Mouse (Mus musculus) regulatory T cell (primary cell): Measurements from ENCODE around the gene Tm4sf1.

Experiments
- in situ Hi-C: fragments of 300-600 bp; cut with MboI, MseI; formaldehyde crosslinking; loops from one replicate; pipeline ENCODE4 v1.15.1; 2025; ENCODE audit warnings: high pct_unique_total_duplicates

Tm4sf1 gene

GRCm38 (mm10) chr3:57287854-57288720 lies 13.7 kb downstream of the Tm4sf1 start:
- in situ Hi-C loops: no loop called here

GRCm38 (mm10) chr3:57287438-57287837 lies 14.3 kb downstream of the Tm4sf1 start:
- in situ Hi-C loops: no loop called here

- in situ Hi-C loops: loop anchor here (10.0 kb wide), 1 partner anchor 417 kb away; the partner anchor contains the start of gene Ankub1
These were observed 23.6 kb downstream of the Tm4sf1 start for GRCm38 (mm10) chr3:57278225-57278624.

GRCm38 (mm10) chr3:57277453-57277852 lies 24.3 kb downstream of the Tm4sf1 start:
- in situ Hi-C loops: loop anchor here (10.0 kb wide), 1 partner anchor 417 kb away; the partner anchor contains the start of gene Ankub1

DNA sequence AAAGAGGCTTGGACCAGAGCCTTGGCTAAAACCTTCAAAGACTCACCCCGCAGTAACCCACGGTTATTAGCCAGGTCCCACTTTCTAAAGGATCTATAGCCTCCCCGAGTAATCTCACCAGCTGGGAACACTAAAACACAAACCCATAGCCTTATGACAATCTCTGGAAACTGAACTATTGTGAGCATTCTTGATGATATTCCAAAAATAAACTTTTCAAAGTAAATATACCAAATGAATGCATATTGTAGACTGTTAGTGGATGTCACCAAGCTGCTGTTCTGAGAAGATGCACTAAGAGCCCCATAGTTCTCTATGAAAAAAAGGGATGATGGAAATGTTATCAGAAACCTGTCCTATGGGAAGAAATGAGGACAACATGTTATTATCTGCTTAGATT lies 25.0 kb downstream of the Tm4sf1 start:
- in situ Hi-C loops: loop anchor here (10.0 kb wide), 1 partner anchor 418 kb away; the partner anchor contains the start of gene Ankub1

DNA sequence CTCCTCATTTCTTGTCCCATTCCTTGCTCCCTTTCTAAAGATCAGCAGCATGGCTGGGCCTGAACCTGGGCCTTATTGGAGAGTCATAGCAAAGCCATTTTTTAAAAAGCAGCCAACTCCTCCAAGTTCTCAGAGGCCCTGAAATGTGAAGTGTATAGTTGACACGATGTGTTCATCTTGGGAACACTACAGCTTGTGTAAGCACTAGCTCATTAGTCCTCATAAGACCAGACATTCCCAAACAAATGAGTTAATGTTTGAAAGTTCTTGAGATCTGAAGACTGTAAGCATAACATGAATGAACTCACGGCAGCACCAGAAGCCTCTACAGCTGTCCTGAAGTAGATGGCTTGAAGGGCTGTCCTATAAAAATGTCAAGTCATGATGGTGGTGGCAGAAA lies 32.8 kb downstream of the Tm4sf1 start:
- in situ Hi-C loops: no loop called here

- in situ Hi-C loops: no loop called here
These were observed 34.1 kb downstream of the Tm4sf1 start for GRCm38 (mm10) chr3:57267559-57268173.

DNA sequence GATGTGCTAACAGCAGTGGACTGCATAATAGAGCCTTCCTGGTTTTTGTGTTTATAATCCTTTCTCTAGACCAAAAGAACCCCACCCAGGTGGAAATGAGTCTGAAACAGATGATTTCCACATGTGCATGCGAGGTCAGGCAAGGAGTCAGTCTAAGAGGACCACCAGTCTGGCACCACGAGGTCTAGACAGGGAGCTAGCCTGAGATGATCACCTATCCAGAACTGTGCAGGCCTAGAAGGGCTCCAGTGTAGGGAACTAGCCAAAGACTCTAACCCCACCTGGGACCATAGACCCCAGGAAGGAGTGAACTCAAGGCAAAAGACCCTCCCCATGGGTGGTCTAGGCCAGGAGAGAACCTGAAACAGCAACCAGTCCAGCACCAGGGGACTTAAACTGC lies 48.7 kb downstream of the Tm4sf1 start:
- in situ Hi-C loops: no loop called here

- in situ Hi-C loops: no loop called here
These were observed 49.2 kb downstream of the Tm4sf1 start for GRCm38 (mm10) chr3:57252551-57252950.

GRCm38 (mm10) chr3:57245242-57245641 lies 56.5 kb downstream of the Tm4sf1 start:
- in situ Hi-C loops: no loop called here
